Mouse (Mus musculus) brain, embryonic 14.5 days (tissue): Measurements from ENCODE around the gene Dpm3.

Experiments
- CTCF ChIP-seq: fragments of 200-500 bp; IDR thresholded peaks from 2 replicates; pipeline ENCODE4 v1.5.1; 2012; ENCODE audit warnings: inconsistent platforms, mild to moderate bottlenecking, moderate library complexity, borderline replicate concordance; ENCODE audit not compliant: insufficient read depth, insufficient read length; ENCODE audit errors: extremely low read depth
- POLR2A ChIP-seq: fragments of 200-500 bp; IDR thresholded peaks from 2 replicates; pipeline ENCODE4 v1.6.1; 2012; ENCODE audit warnings: mild to moderate bottlenecking, inconsistent platforms, borderline replicate concordance; ENCODE audit not compliant: poor library complexity, insufficient read depth, insufficient read length, severe bottlenecking; ENCODE audit errors: extremely low read depth

GRCm38 (mm10) chr3:89214681-89215411, 44.3 kb upstream of the Dpm3 start, which contains the start of gene Thbs3:
- TF ChIP-seq CTCF = no peak
- no peak for TF ChIP-seq POLR2A
